Mouse (Mus musculus) testis, adult 2 months (tissue): ENCODE results near the gene Plin1.

Experiments used
- CTCF ChIP-seq: fragments of 200-500 bp; IDR thresholded peaks from 2 replicates; pipeline ENCODE4 v1.5.1; 2012; ENCODE audit warnings: low read depth, mild to moderate bottlenecking, inconsistent platforms, low read length, moderate library complexity; ENCODE audit not compliant: control insufficient read depth, insufficient read depth, insufficient replicate concordance
- POLR2A ChIP-seq: fragments of 200-500 bp; IDR thresholded peaks from 2 replicates; pipeline ENCODE4 v1.6.1; 2012; ENCODE audit warnings: low read depth, mild to moderate bottlenecking, inconsistent platforms, low read length, moderate library complexity; ENCODE audit not compliant: control insufficient read depth

- TF ChIP-seq CTCF = no peak
- TF ChIP-seq POLR2A = no peak
These were observed 49.3 kb upstream of the Plin1 start for GRCm38 (mm10) chr7:79781826-79782515.
